Mouse (Mus musculus) C2C12 (cell line): ENCODE measurements around the gene Taar7e.

Experiments
- CTCF ChIP-seq: IDR thresholded peaks from one replicate; pipeline ENCODE4 v1.5.1; 2011; ENCODE audit not compliant: control insufficient read depth, insufficient read depth, insufficient read length
- FOSL1 ChIP-seq: IDR thresholded peaks from one replicate; pipeline ENCODE4 v1.8.0; 2011; ENCODE audit warnings: mild to moderate bottlenecking, low read length; ENCODE audit not compliant: poor library complexity, insufficient read depth, severe bottlenecking
- MYOD1 ChIP-seq: IDR thresholded peaks from one replicate; pipeline ENCODE4 v1.6.1; 2011; ENCODE audit warnings: low read depth; ENCODE audit not compliant: control insufficient read depth, insufficient read length
- MYOG ChIP-seq: IDR thresholded peaks from one replicate; pipeline ENCODE4 v1.6.1; 2011; ENCODE audit not compliant: control insufficient read depth, insufficient read length; ENCODE audit errors: extremely low read depth
- USF1 ChIP-seq: IDR thresholded peaks from one replicate; pipeline ENCODE4 v1.6.1; 2011; ENCODE audit warnings: low read depth, mild to moderate bottlenecking, control low read depth, moderate library complexity

GRCm38 (mm10) chr10:24052039-24052438, 14.6 kb downstream of the Taar7e start:
- no peak for TF ChIP-seq CTCF
- no peak for TF ChIP-seq USF1
- no peak for TF ChIP-seq MYOG
- no peak for TF ChIP-seq MYOD1
- no peak for TF ChIP-seq FOSL1
